Mouse (Mus musculus) small intestine, adult 2 months (tissue): Measurements from ENCODE around the gene 1500015O10Rik.

Experiments
- CTCF ChIP-seq: fragments of 200-500 bp; IDR thresholded peaks from 2 replicates; pipeline ENCODE4 v1.5.1; 2012; ENCODE audit warnings: low read depth, mild to moderate bottlenecking, control low read depth, inconsistent platforms, low read length, moderate library complexity, mixed read lengths; ENCODE audit not compliant: insufficient replicate concordance, insufficient read length; ENCODE audit errors: extremely low read depth
- POLR2A ChIP-seq: fragments of 200-500 bp; IDR thresholded peaks from 2 replicates; pipeline ENCODE4 v1.6.1; 2012; ENCODE audit warnings: low read depth, mild to moderate bottlenecking, control low read depth, inconsistent platforms, low read length, moderate library complexity

DNA sequence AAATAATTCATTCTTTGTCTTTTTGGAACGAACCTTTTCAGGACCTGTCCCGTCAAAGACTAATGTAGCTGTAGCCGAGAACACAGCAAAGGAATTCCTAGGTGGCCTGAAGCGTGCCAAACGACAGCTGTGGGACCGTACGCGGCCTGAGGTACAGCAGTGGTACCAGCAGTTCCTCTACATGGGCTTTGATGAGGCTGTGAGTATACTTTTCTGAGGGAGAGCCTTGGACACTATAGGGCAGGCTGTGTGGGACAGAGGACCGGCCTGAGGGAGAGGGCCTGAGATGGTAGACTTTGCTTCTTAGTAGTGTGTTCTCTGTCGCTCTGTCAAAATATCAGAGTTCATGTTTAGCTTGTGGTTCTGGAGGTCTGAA lies 8.1 kb downstream of the 1500015O10Rik start:
- TF ChIP-seq POLR2A (no peak), CTCF (no peak)
